Mouse (Mus musculus): ENCODE measurements at regions not wholly inside any gene's neighbourhood (a gene's known extent, or its start where the extent isn't known, plus 50 kb on each side); places are given as distances from the start of the nearest gene placed in this dataset.

- no peak for DNase-seq (ENCODE audit: low read depth, low spot score)
These were observed 202.1 kb downstream of the Sox11 start for GRCm38 (mm10) chr12:27140335-27140702.

GRCm38 (mm10) chr12:27139683-27140334, 202.6 kb downstream of the Sox11 start:
- DNase-seq (ENCODE audit: low read depth, low spot score) = no peak

GRCm38 (mm10) chr12:27138663-27139633, 203.4 kb downstream of the Sox11 start:
- DNase-seq (ENCODE audit: low read depth, low spot score) = no peak

- DNase-seq (ENCODE audit: low read depth, low spot score) = no peak
These were observed 206.3 kb downstream of the Sox11 start for GRCm38 (mm10) chr12:27135997-27136559.

- no peak for DNase-seq (ENCODE audit: low read depth, low spot score)
These were observed 211.8 kb downstream of the Sox11 start for GRCm38 (mm10) chr12:27130544-27130943.

- DNase-seq (ENCODE audit: low read depth, low spot score) = no peak
These were observed 215.2 kb downstream of the Sox11 start for GRCm38 (mm10) chr12:27127054-27127605.

GRCm38 (mm10) chr12:27118581-27118980, 223.8 kb downstream of the Sox11 start:
- no peak for DNase-seq (ENCODE audit: low read depth, low spot score)

- no peak for DNase-seq (ENCODE audit: low read depth, low spot score)
These were observed 227.0 kb downstream of the Sox11 start for GRCm38 (mm10) chr12:27115392-27115791.

GRCm38 (mm10) chr12:27104925-27105571, 237.3 kb downstream of the Sox11 start:
- DNase-seq (ENCODE audit: low read depth, low spot score) = no peak

- no peak for DNase-seq (ENCODE audit: low read depth, low spot score)
These were observed 239.4 kb downstream of the Sox11 start for GRCm38 (mm10) chr12:27102996-27103395.

- DNase-seq (ENCODE audit: low read depth, low spot score) = no peak
These were observed 253.2 kb downstream of the Sox11 start for GRCm38 (mm10) chr12:27089206-27089605.

GRCm38 (mm10) chr12:27085890-27086289, 256.5 kb downstream of the Sox11 start:
- no peak for DNase-seq (ENCODE audit: low read depth, low spot score)

- DNase-seq (ENCODE audit: low read depth, low spot score) = no peak
These were observed 258.5 kb downstream of the Sox11 start for GRCm38 (mm10) chr12:27083645-27084550.

- DNase-seq (ENCODE audit: low read depth, low spot score) = no peak
These were observed 259.3 kb downstream of the Sox11 start for GRCm38 (mm10) chr12:27083089-27083488.

GRCm38 (mm10) chr12:27082624-27083023, 259.8 kb downstream of the Sox11 start:
- no peak for DNase-seq (ENCODE audit: low read depth, low spot score)

- DNase-seq (ENCODE audit: low read depth, low spot score) = no peak
These were observed 266.2 kb downstream of the Sox11 start for GRCm38 (mm10) chr12:27076107-27076738.

- DNase-seq (ENCODE audit: low read depth, low spot score) = no peak
These were observed 277.3 kb downstream of the Sox11 start for GRCm38 (mm10) chr12:27065011-27065517.

GRCm38 (mm10) chr12:27063518-27063917, 278.9 kb downstream of the Sox11 start:
- no peak for DNase-seq (ENCODE audit: low read depth, low spot score)

GRCm38 (mm10) chr12:27062511-27063264, 279.7 kb downstream of the Sox11 start:
- DNase-seq (ENCODE audit: low read depth, low spot score) = no peak

All from c-Kit-negative CD71-positive TER-119-positive erythroid progenitor cells, embryonic 14.5 days (primary cell).